In the genomic region with DNA sequence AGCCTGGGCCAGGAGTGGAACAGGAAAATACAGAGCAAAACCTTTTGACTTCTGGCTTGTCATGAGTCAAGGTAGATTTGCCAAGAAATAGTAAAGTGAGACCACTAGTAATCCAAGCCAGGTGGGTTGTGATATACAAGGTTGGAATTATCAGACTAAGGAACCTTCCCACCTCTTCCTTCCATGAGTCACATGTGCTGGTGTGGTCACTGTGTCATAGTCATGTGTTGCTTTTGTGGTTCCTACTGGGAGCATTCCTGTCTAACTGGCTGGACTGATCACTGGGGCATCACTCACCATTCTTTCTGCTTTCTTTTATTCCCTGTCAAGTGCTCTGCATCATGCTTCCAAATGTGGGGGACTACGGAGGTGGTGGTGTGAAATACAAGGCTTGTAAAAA, we compare ENCODE assay signal across 30 mouse cellular contexts. TPM values are rescaled to one million over a fixed set of nuclear protein-coding genes. Genes with fewer than 3 reads are reported as not detected.
A peak's percentile ranks its signal among the peaks of the same experiment; 100 is the strongest.
DNase-seq lines count a peak whose midpoint lies in the region; ATAC-seq and TF ChIP-seq lines count a peak whose summit lies in the region.
"Had no signal": no experiment of that assay in that cellular context is flagged by ENCODE, and none has a peak within 500 bp of the region (broad histone marks: within the 10 kb centered on the region; RNA-seq: fewer than 3 reads in every experiment).

No protein-coding gene starts in this region.

- H3K4me1 ChIP-seq in lung, postnatal 0 days (ENCODE audit: insufficient read depth, low read depth, low read length), result no peaks in the 10 kb centered on the region
- H3K4me1 ChIP-seq: limb, embryonic 12.5 days; lung, embryonic 15.5 days; midbrain, embryonic 13.5 days; neural tube, embryonic 15.5 days had no signal

- peak; percentile 21 for DNase-seq in lung, postnatal 36 days
- DNase-seq in lung, postnatal 0 days (ENCODE audit: low spot score), result no peak
- DNase-seq in Muller cell, postnatal 12 days (ENCODE audit: inconsistent ontology term), result peak; percentile 35
- peak; percentile 71 for DNase-seq in fibroblast of lung, adult 2 months (ENCODE audit: low read depth)
- no peak for DNase-seq in spleen, adult 12 weeks (ENCODE audit: low spot score)
- no peak for DNase-seq in layer of hippocampus, adult 18-20 months (ENCODE audit: low spot score in 2 of 2)
- DNase-seq in right cerebral cortex, postnatal 10 days (ENCODE audit: low spot score in 2 of 2), result no peak
- DNase-seq: adrenal gland, adult 8-10 months; cerebellum, adult 11 months; cerebellum, adult 9-10 months; cerebellum, postnatal 36 days; gastrocnemius, postnatal 10 days; kidney, adult 9 months; kidney, postnatal 10 days; layer of hippocampus, adult 9-11 months; lung, postnatal 4 days; retina, postnatal 1 day; right cerebral cortex, postnatal 25 days; spleen, adult 18-20 months; thymus, postnatal 14 days had no signal

- H3K27me3 ChIP-seq in lung, postnatal 0 days (replicated peaks; ENCODE audit: insufficient read depth, low read length), result no peaks in the 10 kb centered on the region
- H3K27me3 ChIP-seq: limb, embryonic 12.5 days; lung, embryonic 15.5 days; midbrain, embryonic 13.5 days; neural tube, embryonic 15.5 days had no signal

- no peak overlapping the region for H3K4me3 ChIP-seq in lung, postnatal 0 days (ENCODE audit: low read depth, low read length)
- H3K4me3 ChIP-seq: left cerebral cortex, adult 2 months; limb, embryonic 12.5 days; liver, embryonic 15.5 days; lung, embryonic 15.5 days; midbrain, embryonic 13.5 days; neural tube, embryonic 15.5 days had no signal

- H3K36me3 ChIP-seq in lung, postnatal 0 days (ENCODE audit: insufficient read depth, low read length), result no peaks in the 10 kb centered on the region
- H3K36me3 ChIP-seq: limb, embryonic 12.5 days; liver, embryonic 15.5 days; lung, embryonic 15.5 days; midbrain, embryonic 13.5 days; neural tube, embryonic 15.5 days had no signal

- H3K9ac ChIP-seq in lung, postnatal 0 days (replicated peaks; ENCODE audit: low read depth), result no peak overlapping the region
- H3K9ac ChIP-seq: hindbrain, embryonic 14.5 days; limb, embryonic 12.5 days; liver, embryonic 15.5 days; lung, embryonic 15.5 days; midbrain, embryonic 13.5 days; neural tube, embryonic 15.5 days had no signal

- no peaks in the 10 kb centered on the region for H3K9me3 ChIP-seq in lung, postnatal 0 days (ENCODE audit: low read length)
- H3K9me3 ChIP-seq: limb, embryonic 12.5 days; liver, embryonic 15.5 days; lung, embryonic 15.5 days; midbrain, embryonic 13.5 days; neural tube, embryonic 15.5 days had no signal

- no peak for ATAC-seq in lung, postnatal 0 days
- ATAC-seq: forebrain, embryonic 16.5 days; intestine, postnatal 0 days; midbrain, embryonic 13.5 days had no signal

- H3K27ac ChIP-seq in lung, postnatal 0 days (ENCODE audit: low read length), result no peak overlapping the region
- H3K27ac ChIP-seq: hindbrain, embryonic 14.5 days; left cerebral cortex, adult 2 months; limb, embryonic 12.5 days; liver, embryonic 15.5 days; lung, embryonic 15.5 days; midbrain, embryonic 13.5 days; neural tube, embryonic 15.5 days had no signal

- no peak overlapping the region for H3K4me2 ChIP-seq in lung, postnatal 0 days (replicated peaks; ENCODE audit: low read depth, low read length)
- H3K4me2 ChIP-seq: heart, embryonic 11.5 days; hindbrain, embryonic 14.5 days; limb, embryonic 12.5 days; liver, embryonic 15.5 days; lung, embryonic 15.5 days; midbrain, embryonic 13.5 days; neural tube, embryonic 15.5 days had no signal

- no peak for TF ChIP-seq EP300 in lung, postnatal 0 days (IDR thresholded peaks at IDR 0.05)

- 86% methylated on average over 1 of the region's 1 CpGs for WGBS in lung, postnatal 0 days

- TF ChIP-seq CTCF in lung, postnatal 0 days (IDR thresholded peaks at IDR 0.05), result no peak

RNA-seq across cellular contexts. Expression of gene Frrs1, which starts 11.2 kb away (rescaled TPM):
- polyA plus RNA-seq in lung, postnatal 0 days (2015; fragmentation: Nextera tagmentation; extraction: Ambion mirVana), result 5.6 and 6.0 TPM in 2 replicates
- 1 to 10 TPM in 1 of 2 experiments, under 1 TPM in 1; 0.74 to 1.3 TPM for total RNA-seq in layer of hippocampus, adult 18-20 months (2021)

RNA-seq across cellular contexts. Expression of gene Agl, which starts 40.1 kb away (rescaled TPM):
- polyA plus RNA-seq in lung, postnatal 0 days (2015; fragmentation: Nextera tagmentation; extraction: Ambion mirVana), result 6.3 and 6.5 TPM in 2 replicates
- total RNA-seq in layer of hippocampus, adult 18-20 months (2021), result 10 to 100 TPM; 22.4 to 25.7 TPM

Comparison
In these comparisons a context has a peak if more than half of its experiments do, and no peak if none do; other contexts are left out.
1. DNase-seq: peak in lung, postnatal 36 days (single experiment), Muller cell, postnatal 12 days (single experiment) and fibroblast of lung, adult 2 months (single experiment); none in lung, postnatal 0 days (single experiment), spleen, adult 12 weeks (single experiment), layer of hippocampus, adult 18-20 months (0 of 2) and right cerebral cortex, postnatal 10 days (0 of 2).